Mouse (Mus musculus) brain, embryonic 14.5 days (tissue): Measurements from ENCODE around the gene Slc2a10.

Experiments
- CTCF ChIP-seq: fragments of 200-500 bp; IDR thresholded peaks from 2 replicates; pipeline ENCODE4 v1.5.1; 2012; ENCODE audit warnings: inconsistent platforms, mild to moderate bottlenecking, moderate library complexity, borderline replicate concordance; ENCODE audit not compliant: insufficient read depth, insufficient read length; ENCODE audit errors: extremely low read depth
- POLR2A ChIP-seq: fragments of 200-500 bp; IDR thresholded peaks from 2 replicates; pipeline ENCODE4 v1.6.1; 2012; ENCODE audit warnings: mild to moderate bottlenecking, inconsistent platforms, borderline replicate concordance; ENCODE audit not compliant: poor library complexity, insufficient read depth, insufficient read length, severe bottlenecking; ENCODE audit errors: extremely low read depth

- no peak for TF ChIP-seq CTCF
- TF ChIP-seq POLR2A: no peak
Measured at GRCm38 (mm10) chr2:165475850-165476249, 27.7 kb upstream of the Slc2a10 start.
